Comparison of ENCODE assay signal across 8 mouse cellular contexts in genomic region chrX:106221058-106221457, GRCm38 (mm10). TPM values are rescaled to one million over a fixed set of nuclear protein-coding genes. Genes with fewer than 3 reads are reported as not detected.
DNase-seq lines count a peak whose midpoint lies in the region; ATAC-seq and TF ChIP-seq lines count a peak whose summit lies in the region.

Gene Taf9b, minus strand, starts transcription at chrX:106221158.

- no peak within 1 kb of the TSS for H3K27ac ChIP-seq in lung, embryonic 14.5 days (ENCODE audit: low read depth)
- no peak within 1 kb of the TSS for H3K27ac ChIP-seq in embryonic facial prominence, embryonic 15.5 days (replicated peaks)
- H3K27ac ChIP-seq in intestine, embryonic 16.5 days (ENCODE audit: low read length): no peak within 1 kb of the TSS
- no peak within 1 kb of the TSS for H3K27ac ChIP-seq in midbrain, embryonic 13.5 days

- DNase-seq in lung, embryonic 14.5 days: no peak
- no peak for DNase-seq in lung, postnatal 25 days (ENCODE audit: low spot score)
- DNase-seq in c-Kit-positive CD71-positive TER-119-positive erythroid progenitor cells, embryonic 14.5 days (ENCODE audit: low spot score): no peak
- no peak for DNase-seq in embryo, embryonic 11 days
- no peak for DNase-seq in embryo, embryonic 9.5 days (ENCODE audit: extremely low spot score)

- H3K9ac ChIP-seq in lung, embryonic 14.5 days: no peak within 1 kb of the TSS
- no peak within 1 kb of the TSS for H3K9ac ChIP-seq in embryonic facial prominence, embryonic 15.5 days
- H3K9ac ChIP-seq in intestine, embryonic 16.5 days (ENCODE audit: low read depth, low read length): peak within 1 kb of the TSS; percentile 74; the same call in 1 of the 2 replicates
- H3K9ac ChIP-seq in midbrain, embryonic 13.5 days (replicated peaks): no peak within 1 kb of the TSS

- TF ChIP-seq CTCF in lung, embryonic 14.5 days (IDR thresholded peaks at IDR 0.05; ENCODE audit: low read depth): no peak

- WGBS in lung, embryonic 14.5 days: 87% methylated on average over 21 of the region's 25 CpGs
- WGBS in embryonic facial prominence, embryonic 15.5 days: 90% methylated on average over 25 of the region's 25 CpGs
- WGBS in intestine, embryonic 16.5 days: 97% methylated on average over 16 of the region's 25 CpGs
- WGBS in midbrain, embryonic 13.5 days: 89% methylated on average over 25 of the region's 25 CpGs

- peaks cover 4% of the 10 kb centered on the region; the same call in 1 of the 2 replicates for H3K9me3 ChIP-seq in lung, embryonic 14.5 days (ENCODE audit: low read depth, low read length)
- no peaks in the 10 kb centered on the region for H3K9me3 ChIP-seq in embryonic facial prominence, embryonic 15.5 days (replicated peaks)
- H3K9me3 ChIP-seq in intestine, embryonic 16.5 days (ENCODE audit: control insufficient read depth, low read length): no peaks in the 10 kb centered on the region; the same call in 1 of the 2 replicates
- H3K9me3 ChIP-seq in midbrain, embryonic 13.5 days: no peaks in the 10 kb centered on the region

- no peaks in the 10 kb centered on the region for H3K4me1 ChIP-seq in lung, embryonic 14.5 days (ENCODE audit: insufficient read depth)
- H3K4me1 ChIP-seq in embryonic facial prominence, embryonic 15.5 days: no peaks in the 10 kb centered on the region
- no peaks in the 10 kb centered on the region for H3K4me1 ChIP-seq in intestine, embryonic 16.5 days (ENCODE audit: control insufficient read depth, insufficient read depth, low read length)
- no peaks in the 10 kb centered on the region for H3K4me1 ChIP-seq in midbrain, embryonic 13.5 days (replicated peaks)

- peak within 1 kb of the TSS; percentile 52 for H3K4me3 ChIP-seq in lung, embryonic 14.5 days (ENCODE audit: low read depth, low read length)
- peak within 1 kb of the TSS; percentile 58 for H3K4me3 ChIP-seq in embryonic facial prominence, embryonic 15.5 days (replicated peaks)
- H3K4me3 ChIP-seq in intestine, embryonic 16.5 days (ENCODE audit: low read length): peak within 1 kb of the TSS; percentile 66
- H3K4me3 ChIP-seq in midbrain, embryonic 13.5 days (replicated peaks): peak within 1 kb of the TSS; percentile 56

- no peaks in the 10 kb centered on the region for H3K36me3 ChIP-seq in lung, embryonic 14.5 days (ENCODE audit: insufficient read depth)
- H3K36me3 ChIP-seq in embryonic facial prominence, embryonic 15.5 days: no peaks in the 10 kb centered on the region
- no peaks in the 10 kb centered on the region for H3K36me3 ChIP-seq in intestine, embryonic 16.5 days (ENCODE audit: control insufficient read depth, insufficient read depth, low read length)
- no peaks in the 10 kb centered on the region for H3K36me3 ChIP-seq in midbrain, embryonic 13.5 days

- ATAC-seq in lung, embryonic 14.5 days (ENCODE audit: insufficient read depth): no peak
- ATAC-seq in embryonic facial prominence, embryonic 15.5 days (ENCODE audit: insufficient number of reproducible peaks, low FRiP score, low TSS enrichment, low read depth): no peak
- no peak for ATAC-seq in intestine, embryonic 16.5 days
- no peak for ATAC-seq in midbrain, embryonic 13.5 days

- H3K27me3 ChIP-seq in lung, embryonic 14.5 days (ENCODE audit: insufficient read depth, low read length): no peaks in the 10 kb centered on the region
- no peaks in the 10 kb centered on the region for H3K27me3 ChIP-seq in embryonic facial prominence, embryonic 15.5 days
- H3K27me3 ChIP-seq in intestine, embryonic 16.5 days (replicated peaks; ENCODE audit: control insufficient read depth, insufficient read depth, low read length): no peaks in the 10 kb centered on the region
- peaks cover 2% of the 10 kb centered on the region; the same call in 1 of the 2 replicates for H3K27me3 ChIP-seq in midbrain, embryonic 13.5 days

- peak within 1 kb of the TSS; percentile 57 for H3K4me2 ChIP-seq in lung, embryonic 14.5 days
- H3K4me2 ChIP-seq in embryonic facial prominence, embryonic 15.5 days (replicated peaks): peak within 1 kb of the TSS; percentile 50
- peak within 1 kb of the TSS; percentile 49 for H3K4me2 ChIP-seq in intestine, embryonic 16.5 days (ENCODE audit: low read depth, low read length)
- H3K4me2 ChIP-seq in midbrain, embryonic 13.5 days (replicated peaks): peak within 1 kb of the TSS; percentile 50

RNA-seq across cellular contexts. Expression of gene Taf9b, which starts in this region (rescaled TPM):
- polyA plus RNA-seq in lung, embryonic 14.5 days (2014; fragmentation: Nextera tagmentation; extraction: Ambion mirVana): 12.8 and 14.8 TPM in 2 replicates
- 9.2 and 9.5 TPM in 2 replicates for polyA plus RNA-seq in embryonic facial prominence, embryonic 15.5 days (2015; fragmentation: Nextera tagmentation; extraction: Ambion mirVana)
- 8.5 and 9.1 TPM in 2 replicates for polyA plus RNA-seq in intestine, embryonic 16.5 days (2015; fragmentation: Nextera tagmentation; extraction: Ambion mirVana)
- polyA plus RNA-seq in midbrain, embryonic 13.5 days (2015; fragmentation: Nextera tagmentation; extraction: Ambion mirVana): 12.1 and 14.3 TPM in 2 replicates
